Mouse (Mus musculus): ENCODE data around the gene Lrrc51. TPM values are rescaled to one million over a fixed set of nuclear protein-coding genes. Genes with fewer than 3 reads are reported as not detected.
"Not testable (repeated sequence)": the region's sequence is repeated elsewhere in the genome, so short reads cannot be mapped to it uniquely, and the experiment has no call there.

The Lrrc51 gene
- total RNA-seq (2021): 1 to 10 TPM; 4.1 to 5.7 TPM
- long read RNA-seq, experiment 1, partial matches to known transcripts: 2 of 5 reads
- long read RNA-seq, experiment 1, other reads (novel, unspliced or antisense): 1 of 5 reads
- long read RNA-seq, experiment 2, partial matches to known transcripts: 0 of 5 reads
- long read RNA-seq, experiment 2, other reads (novel, unspliced or antisense): 4 of 5 reads

GRCm38 (mm10) chr7:101933751-101934240, at the start of gene Lrrc51, which contains the start of gene Numa1:
Gene Lrrc51, minus strand, starts transcription at chr7:101933895.
Gene Numa1, plus strand, starts transcription at chr7:101934111.
- peak; percentile 99 for DNase-seq

- no peak for DNase-seq
Measured at GRCm38 (mm10) chr7:101982735-101983134, 49.0 kb upstream of the Lrrc51 start.

GRCm38 (mm10) chr7:101974505-101974904, 40.8 kb upstream of the Lrrc51 start:
- DNase-seq: peak; percentile 72 to 75

DNA sequence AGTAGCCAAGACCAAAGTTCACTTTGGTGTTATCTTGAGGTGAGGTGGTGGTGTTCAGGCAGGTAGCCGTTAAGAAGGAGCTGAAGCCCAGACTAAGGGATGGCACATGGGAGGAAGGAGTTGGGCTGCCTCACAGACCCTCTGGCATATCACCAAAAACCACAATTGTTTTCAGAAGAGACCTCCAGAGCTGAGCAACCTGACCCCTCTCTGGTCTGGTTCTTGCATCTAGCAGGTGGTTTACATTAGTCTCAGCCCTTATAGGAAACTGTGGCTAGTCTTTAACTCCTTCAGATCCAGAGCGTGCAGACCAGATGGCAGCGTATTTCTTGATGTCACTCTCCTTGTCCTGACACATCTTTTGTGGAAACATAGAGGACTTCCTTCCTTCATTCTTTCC, 40.0 kb upstream of the Lrrc51 start:
- DNase-seq: no peak

- no peak for DNase-seq
Measured at GRCm38 (mm10) chr7:101971721-101972120, 38.0 kb upstream of the Lrrc51 start.

- DNase-seq: peak; percentile 88 to 89
Measured at GRCm38 (mm10) chr7:101970821-101971461, 37.2 kb upstream of the Lrrc51 start.

DNA sequence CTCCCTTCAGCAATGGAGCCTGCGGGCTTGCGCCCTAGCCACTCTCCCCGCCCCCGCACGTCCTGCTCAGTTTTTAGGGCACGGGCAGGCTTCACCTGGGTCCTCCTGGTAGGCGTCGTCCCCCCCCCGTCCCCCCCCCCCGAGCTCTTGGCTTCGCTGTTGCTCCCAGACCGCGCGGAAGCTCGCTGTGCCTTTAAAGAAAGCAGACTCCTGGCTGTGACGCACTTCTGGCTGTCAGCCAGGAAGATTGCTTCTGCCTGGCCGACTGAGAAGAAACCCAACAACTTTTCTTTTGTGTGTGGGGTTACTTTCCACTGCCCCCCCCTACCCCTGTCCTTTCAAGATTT, 36.7 kb upstream of the Lrrc51 start:
- peak; percentile 95 for DNase-seq

- peak; percentile 88 to 93 for DNase-seq
Measured at GRCm38 (mm10) chr7:101969694-101970428, 36.2 kb upstream of the Lrrc51 start.

GRCm38 (mm10) chr7:101968751-101969150, 35.1 kb upstream of the Lrrc51 start:
- DNase-seq: no peak

- no peak for DNase-seq
Measured at GRCm38 (mm10) chr7:101967256-101967655, 33.6 kb upstream of the Lrrc51 start.

GRCm38 (mm10) chr7:101965606-101966005, 31.9 kb upstream of the Lrrc51 start:
- DNase-seq: no peak

DNA sequence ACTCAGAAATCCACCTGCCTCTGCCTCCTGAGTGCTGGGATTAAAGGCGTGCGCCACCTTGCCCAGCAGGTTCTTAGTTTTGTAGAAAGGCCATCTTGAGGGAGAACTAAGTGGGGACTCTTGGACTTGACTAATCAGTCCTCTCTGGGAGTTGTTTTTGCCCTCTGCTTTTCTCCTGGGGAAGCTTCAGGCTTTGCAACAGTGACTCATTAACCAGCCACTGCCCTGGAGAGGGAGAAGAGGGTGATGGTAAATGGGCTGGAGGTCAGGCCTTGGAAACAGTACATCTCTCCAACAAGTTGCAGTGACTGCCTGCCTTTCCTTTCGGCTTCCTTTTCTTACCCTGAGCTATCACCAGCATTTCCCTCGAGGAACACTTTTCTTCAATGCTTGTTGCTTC, 30.9 kb upstream of the Lrrc51 start:
- DNase-seq: no peak

GRCm38 (mm10) chr7:101963621-101964020, 29.9 kb upstream of the Lrrc51 start:
- DNase-seq: no peak

GRCm38 (mm10) chr7:101962829-101963228, 29.1 kb upstream of the Lrrc51 start:
- DNase-seq: no peak

GRCm38 (mm10) chr7:101956911-101957310, 23.2 kb upstream of the Lrrc51 start:
- no peak for DNase-seq

- no peak for DNase-seq
Measured at GRCm38 (mm10) chr7:101956481-101956880, 22.8 kb upstream of the Lrrc51 start.

DNA sequence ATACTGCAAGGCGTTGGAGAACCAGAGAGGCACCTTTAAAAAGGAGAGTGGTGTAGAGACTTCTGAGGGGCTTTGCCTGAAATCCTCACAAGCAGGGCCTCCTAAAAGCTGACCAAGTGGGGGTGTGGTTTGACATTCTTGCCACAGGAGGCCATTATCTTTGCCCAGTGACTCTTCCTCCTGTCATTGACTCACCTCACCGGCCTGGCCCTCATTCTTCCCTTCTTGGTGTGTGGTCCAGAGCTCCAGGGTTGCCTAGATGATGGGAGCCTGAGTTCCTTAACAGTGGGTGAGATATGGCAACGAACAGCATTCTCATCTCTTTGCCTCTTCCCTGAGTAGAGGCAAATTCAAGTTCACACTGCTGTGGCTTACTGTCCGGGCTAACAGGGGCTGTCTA, 22.2 kb upstream of the Lrrc51 start:
- no peak for DNase-seq

GRCm38 (mm10) chr7:101955276-101955675, 21.6 kb upstream of the Lrrc51 start:
- DNase-seq: no peak

DNA sequence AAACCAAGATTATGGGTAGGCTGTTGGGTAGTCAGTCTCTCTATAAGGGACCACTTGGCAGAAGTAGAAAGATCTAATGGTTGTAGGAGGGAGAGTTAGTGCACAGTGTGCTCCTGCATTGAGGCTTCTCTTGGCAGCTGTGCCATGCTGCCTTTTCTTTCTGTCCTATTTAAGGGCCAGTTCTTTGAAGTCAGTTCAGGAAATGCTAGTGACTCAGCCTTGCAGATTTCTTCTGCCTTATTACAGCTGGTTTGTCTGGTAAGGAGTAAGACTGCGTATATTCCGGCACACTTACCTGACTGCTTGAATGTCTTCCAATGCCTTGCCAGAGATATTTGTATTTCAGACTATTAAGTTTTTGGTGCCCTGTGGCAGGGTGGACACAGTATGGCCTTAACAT, 20.5 kb upstream of the Lrrc51 start:
- DNase-seq: no peak

DNA sequence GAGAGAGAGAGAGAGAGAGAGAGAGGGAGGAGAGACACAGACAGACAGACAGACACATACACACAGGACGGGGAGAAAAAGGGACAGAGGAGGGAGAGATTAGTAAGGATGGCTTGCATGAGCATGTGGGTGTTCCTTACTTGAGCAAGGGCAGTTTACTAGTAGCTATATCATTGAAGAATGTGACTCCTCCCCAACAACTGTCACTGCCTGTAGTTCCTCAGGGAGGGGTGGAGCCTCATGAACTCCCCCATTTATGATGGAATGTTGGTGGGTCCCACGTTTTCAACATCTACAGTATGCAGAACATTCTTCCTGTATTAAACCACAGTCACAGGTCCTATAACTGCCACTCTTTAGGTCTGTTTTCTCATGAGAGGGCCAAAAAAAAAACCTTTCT, 18.4 kb upstream of the Lrrc51 start:
- no peak for DNase-seq

- DNase-seq: no peak
Measured at GRCm38 (mm10) chr7:101951648-101952047, 18.0 kb upstream of the Lrrc51 start.

DNA sequence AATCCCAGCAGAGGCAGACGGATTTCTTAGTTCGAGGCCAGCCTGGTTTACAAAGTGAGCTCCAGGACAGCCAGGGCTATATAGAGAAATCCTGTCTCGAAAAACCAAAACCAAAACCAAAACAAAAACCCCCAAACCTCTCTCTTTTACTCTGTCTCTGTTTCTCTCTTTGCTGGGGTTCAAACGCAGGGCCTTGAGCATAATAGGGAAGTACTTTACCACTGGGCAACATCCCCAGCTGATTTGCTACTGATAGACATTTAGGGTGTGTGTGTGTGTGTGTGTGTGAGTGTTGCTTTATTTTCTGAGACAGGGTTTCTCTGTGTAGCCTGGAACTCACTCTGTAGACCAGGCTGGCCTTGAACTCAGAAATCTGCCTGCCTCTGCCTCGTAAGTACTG, 15.3 kb upstream of the Lrrc51 start:
- not testable (repeated sequence) for DNase-seq

DNA sequence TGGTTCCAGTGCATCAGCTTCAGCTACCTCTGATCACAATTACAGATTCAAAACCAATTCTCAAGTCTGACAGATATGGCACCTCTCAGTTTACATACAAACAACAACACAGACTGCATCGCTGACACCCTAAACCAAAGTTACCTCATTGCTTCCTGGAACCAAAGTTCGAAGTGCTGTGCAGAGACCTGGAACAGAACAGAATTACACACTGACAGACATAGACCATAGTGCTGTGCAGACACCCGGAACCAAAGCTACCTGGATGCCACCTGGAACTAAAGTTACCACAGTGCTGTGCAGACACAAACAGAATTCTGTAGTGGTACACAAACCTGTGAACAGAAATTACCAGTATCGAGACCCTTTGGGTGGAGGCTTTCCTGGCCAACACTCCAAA, 6.1 kb upstream of the Lrrc51 start:
- DNase-seq: no peak

Data from heart, adult 18-20 months (tissue).